Mouse (Mus musculus): Measurements from ENCODE around the gene Tubal3. TPM values are rescaled to one million over a fixed set of nuclear protein-coding genes. Genes with fewer than 3 reads are reported as not detected.
"Not testable (repeated sequence)": the region's sequence is repeated elsewhere in the genome, so short reads cannot be mapped to it uniquely, and the experiment has no call there.

Gene Tubal3
- polyA plus RNA-seq, 1 experiment, result not detected

- peak overlapping the region; percentile 63 for H3K4me3 ChIP-seq (ENCODE audit: insufficient read depth, poor library complexity, severe bottlenecking)
- peak; percentile 81 for TF ChIP-seq MAX (IDR thresholded peaks at IDR 0.05)
- TF ChIP-seq FOSL1 (IDR thresholded peaks at IDR 0.05; ENCODE audit: insufficient read depth, low read length, poor library complexity, severe bottlenecking), result no peak
- peak; percentile 93 for TF ChIP-seq USF1 (IDR thresholded peaks at IDR 0.05; ENCODE audit: low read depth)
- H3K79me3 ChIP-seq (ENCODE audit: low read depth), result peaks cover 38% of the 10 kb centered on the region
- peak overlapping the region; percentile 80 for H3ac ChIP-seq (ENCODE audit: control insufficient read depth, insufficient read length, low read depth)
- no peaks in the 10 kb centered on the region for H3K27me3 ChIP-seq (ENCODE audit: control insufficient read depth, insufficient read depth, insufficient read length)
- H3K79me2 ChIP-seq (ENCODE audit: control insufficient read depth, insufficient read depth), result peaks cover 52% of the 10 kb centered on the region
- peaks cover 16% of the 10 kb centered on the region for H3K36me3 ChIP-seq (ENCODE audit: control insufficient read depth, insufficient read depth)
Observed at GRCm38 (mm10) chr13:3893126-3893734, 24.8 kb upstream of the Tubal3 start.

- peaks cover 39% of the 10 kb centered on the region for H3K79me2 ChIP-seq (ENCODE audit: control insufficient read depth, insufficient read depth)
- H3K79me3 ChIP-seq (ENCODE audit: low read depth), result peaks cover 30% of the 10 kb centered on the region
- H3K27me3 ChIP-seq (ENCODE audit: control insufficient read depth, insufficient read depth, insufficient read length), result no peaks in the 10 kb centered on the region
- H3K36me3 ChIP-seq (ENCODE audit: control insufficient read depth, insufficient read depth), result peaks cover 6% of the 10 kb centered on the region
- H3K4me3 ChIP-seq (ENCODE audit: insufficient read depth, poor library complexity, severe bottlenecking), result no peak overlapping the region
- TF ChIP-seq MAX (IDR thresholded peaks at IDR 0.05) (no peak), CEBPB (IDR thresholded peaks at IDR 0.05; ENCODE audit: low read depth) (no peak), CTCF (IDR thresholded peaks at IDR 0.05; ENCODE audit: control insufficient read depth, insufficient read depth, insufficient read length) (no peak), FOSL1 (IDR thresholded peaks at IDR 0.05; ENCODE audit: insufficient read depth, low read length, poor library complexity, severe bottlenecking) (no peak)
- no peak overlapping the region for H3ac ChIP-seq (ENCODE audit: control insufficient read depth, insufficient read length, low read depth)
Observed at GRCm38 (mm10) chr13:3894549-3894948, 23.5 kb upstream of the Tubal3 start.

GRCm38 (mm10) chr13:3895397-3895980 lies 22.6 kb upstream of the Tubal3 start:
- Histone ChIP-seq H3K36me3 (ENCODE audit: control insufficient read depth, insufficient read depth) (peaks cover 3% of the 10 kb centered on the region), H3K79me2 (ENCODE audit: control insufficient read depth, insufficient read depth) (peaks cover 30% of the 10 kb centered on the region), H3ac (ENCODE audit: control insufficient read depth, insufficient read length, low read depth) (no peak overlapping the region), H3K79me3 (ENCODE audit: low read depth) (peaks cover 21% of the 10 kb centered on the region), H3K27me3 (ENCODE audit: control insufficient read depth, insufficient read depth, insufficient read length) (no peaks in the 10 kb centered on the region), H3K4me3 (ENCODE audit: insufficient read depth, poor library complexity, severe bottlenecking) (no peak overlapping the region)
- no peak for TF ChIP-seq USF1 (IDR thresholded peaks at IDR 0.05; ENCODE audit: low read depth)
- no peak for TF ChIP-seq MYOD1 (IDR thresholded peaks at IDR 0.05; ENCODE audit: control insufficient read depth, insufficient read length, low read depth)
- no peak for TF ChIP-seq CEBPB (IDR thresholded peaks at IDR 0.05; ENCODE audit: low read depth)
- TF ChIP-seq MYOG (IDR thresholded peaks at IDR 0.05; ENCODE audit: control insufficient read depth, extremely low read depth, insufficient read length), result no peak

GRCm38 (mm10) chr13:3896032-3896431 lies 22.0 kb upstream of the Tubal3 start:
- TF ChIP-seq MYOD1 (IDR thresholded peaks at IDR 0.05; ENCODE audit: control insufficient read depth, insufficient read length, low read depth), result no peak
- no peak for TF ChIP-seq CEBPB (IDR thresholded peaks at IDR 0.05; ENCODE audit: low read depth)
- TF ChIP-seq CTCF (IDR thresholded peaks at IDR 0.05; ENCODE audit: control insufficient read depth, insufficient read depth, insufficient read length), result no peak
- no peak for TF ChIP-seq USF1 (IDR thresholded peaks at IDR 0.05; ENCODE audit: low read depth)
- TF ChIP-seq FOSL1 (IDR thresholded peaks at IDR 0.05; ENCODE audit: insufficient read depth, low read length, poor library complexity, severe bottlenecking), result no peak
- TF ChIP-seq MYOG (IDR thresholded peaks at IDR 0.05; ENCODE audit: control insufficient read depth, extremely low read depth, insufficient read length), result no peak
- TF ChIP-seq MAX (IDR thresholded peaks at IDR 0.05), result no peak
- no peaks in the 10 kb centered on the region for H3K27me3 ChIP-seq (ENCODE audit: control insufficient read depth, insufficient read depth, insufficient read length)
- no peak overlapping the region for H3K4me3 ChIP-seq (ENCODE audit: insufficient read depth, poor library complexity, severe bottlenecking)
- peaks cover 3% of the 10 kb centered on the region for H3K36me3 ChIP-seq (ENCODE audit: control insufficient read depth, insufficient read depth)
- peaks cover 24% of the 10 kb centered on the region for H3K79me2 ChIP-seq (ENCODE audit: control insufficient read depth, insufficient read depth)
- H3ac ChIP-seq (ENCODE audit: control insufficient read depth, insufficient read length, low read depth), result no peak overlapping the region
- H3K79me3 ChIP-seq (ENCODE audit: low read depth), result peaks cover 17% of the 10 kb centered on the region

GRCm38 (mm10) chr13:3896913-3897312 lies 21.2 kb upstream of the Tubal3 start:
- peaks cover 15% of the 10 kb centered on the region for H3K79me2 ChIP-seq (ENCODE audit: control insufficient read depth, insufficient read depth)
- no peaks in the 10 kb centered on the region for H3K27me3 ChIP-seq (ENCODE audit: control insufficient read depth, insufficient read depth, insufficient read length)
- H3ac ChIP-seq (ENCODE audit: control insufficient read depth, insufficient read length, low read depth), result no peak overlapping the region
- peak; percentile 46 for TF ChIP-seq CTCF (IDR thresholded peaks at IDR 0.05; ENCODE audit: control insufficient read depth, insufficient read depth, insufficient read length)
- TF ChIP-seq FOSL1 (IDR thresholded peaks at IDR 0.05; ENCODE audit: insufficient read depth, low read length, poor library complexity, severe bottlenecking), result no peak
- no peak overlapping the region for H3K4me3 ChIP-seq (ENCODE audit: insufficient read depth, poor library complexity, severe bottlenecking)
- peaks cover 3% of the 10 kb centered on the region for H3K36me3 ChIP-seq (ENCODE audit: control insufficient read depth, insufficient read depth)
- peaks cover 8% of the 10 kb centered on the region for H3K79me3 ChIP-seq (ENCODE audit: low read depth)

- H3ac ChIP-seq (ENCODE audit: control insufficient read depth, insufficient read length, low read depth); H3K27me3 ChIP-seq (ENCODE audit: control insufficient read depth, insufficient read depth, insufficient read length); H3K36me3 ChIP-seq (ENCODE audit: control insufficient read depth, insufficient read depth); H3K79me3 ChIP-seq (ENCODE audit: low read depth); H3K4me3 ChIP-seq (ENCODE audit: insufficient read depth, poor library complexity, severe bottlenecking); H3K79me2 ChIP-seq (ENCODE audit: control insufficient read depth, insufficient read depth): not testable (repeated sequence)
Observed at GRCm38 (mm10) chr13:3898202-3898601, 19.9 kb upstream of the Tubal3 start.
